ENCODE assay signal across 8 mouse cellular contexts in genomic region chr8:92129241-92130015, GRCm38 (mm10).
DNase-seq lines count a peak whose midpoint lies in the region; ATAC-seq and TF ChIP-seq lines count a peak whose summit lies in the region.
"Had no signal": no experiment of that assay in that cellular context is flagged by ENCODE, and none has a peak within 500 bp of the region (broad histone marks: within the 10 kb centered on the region; RNA-seq: fewer than 3 reads in every experiment).

No protein-coding gene starts in this region.

- ATAC-seq in hindbrain, postnatal 0 days = no peak
- ATAC-seq in CD4-positive, CD25-positive, alpha-beta regulatory T cell, adult 4 months = no peak

- no peak overlapping the region for H3K4me3 ChIP-seq in hindbrain, postnatal 0 days (ENCODE audit: low read length)
- H3K4me3 ChIP-seq in hindbrain, embryonic 10.5 days = no peak overlapping the region

- no peaks in the 10 kb centered on the region for H3K36me3 ChIP-seq in hindbrain, postnatal 0 days (ENCODE audit: insufficient read depth, low read length)
- H3K36me3 ChIP-seq in hindbrain, embryonic 10.5 days = no peaks in the 10 kb centered on the region

- no peaks in the 10 kb centered on the region for H3K9me3 ChIP-seq in hindbrain, postnatal 0 days (ENCODE audit: low read length)
- H3K9me3 ChIP-seq in hindbrain, embryonic 10.5 days = no peaks in the 10 kb centered on the region

- no peak overlapping the region for H3K4me2 ChIP-seq in hindbrain, postnatal 0 days (ENCODE audit: low read depth, low read length)
- H3K4me2 ChIP-seq: liver, embryonic 11.5 days had no signal

- peaks cover 3% of the 10 kb centered on the region; the same call in 1 of the 2 replicates for H3K4me1 ChIP-seq in hindbrain, postnatal 0 days (ENCODE audit: insufficient read depth, low read length)
- peaks cover 50% of the 10 kb centered on the region for H3K4me1 ChIP-seq in hindbrain, embryonic 10.5 days (replicated peaks)

- no peak overlapping the region for H3K9ac ChIP-seq in hindbrain, postnatal 0 days (replicated peaks; ENCODE audit: low read length)

- WGBS in hindbrain, postnatal 0 days = 29% methylated on average over 6 of the region's 6 CpGs
- 70% methylated on average over 6 of the region's 6 CpGs for WGBS in hindbrain, embryonic 10.5 days

- peak; percentile 67 for DNase-seq in hindbrain, postnatal 0 days (ENCODE audit: low spot score)
- no peak for DNase-seq in hindbrain, embryonic 10.5 days (ENCODE audit: low spot score)
- peak; percentile 18 for DNase-seq in adrenal gland, postnatal 25 days
- peak; percentile 35 to 62 for DNase-seq in cerebellum, postnatal 25 days
- peak; percentile 48 for DNase-seq in lung, postnatal 14 days
- no peak for DNase-seq in gastrocnemius, adult 18-20 months (ENCODE audit: low spot score)

- no peak for TF ChIP-seq CTCF in hindbrain, postnatal 0 days (IDR thresholded peaks at IDR 0.05; ENCODE audit: low read depth)

- no peak overlapping the region for H3K27ac ChIP-seq in hindbrain, postnatal 0 days
- H3K27ac ChIP-seq in hindbrain, embryonic 10.5 days = no peak overlapping the region

- H3K27me3 ChIP-seq in hindbrain, postnatal 0 days (ENCODE audit: insufficient read depth, low read length) = no peaks in the 10 kb centered on the region
- peaks cover 60% of the 10 kb centered on the region for H3K27me3 ChIP-seq in hindbrain, embryonic 10.5 days (ENCODE audit: insufficient read depth, poor library complexity, severe bottlenecking)

Comparison
In these comparisons a context has a peak if more than half of its experiments do, and no peak if none do; other contexts are left out.
1. DNase-seq: peak in hindbrain, postnatal 0 days (single experiment), adrenal gland, postnatal 25 days (single experiment), cerebellum, postnatal 25 days (2 of 2) and lung, postnatal 14 days (single experiment); none in hindbrain, embryonic 10.5 days (single experiment) and gastrocnemius, adult 18-20 months (single experiment).